Mouse (Mus musculus): ENCODE data around the gene Xpo4. TPM values are rescaled to one million over a fixed set of nuclear protein-coding genes. Genes with fewer than 3 reads are reported as not detected.

The Xpo4 gene
- polyA plus RNA-seq, 1 experiment from 2014 or later: 29.3 TPM

- 31% methylated on average over 34 of the region's 34 CpGs for WGBS
- H3K4me1 ChIP-seq: peaks cover 26% of the 10 kb centered on the region
- 0 out of 2 replicates have a peak, but pooled peaks cover 4% of the 10 kb centered on the region for H3K9me3 ChIP-seq
- 0 out of 2 replicates have a peak, but pooled peaks cover 1% of the 10 kb centered on the region for H3K36me3 ChIP-seq (replicated peaks)
- peak overlapping the region; percentile 40 for H3K4me3 ChIP-seq
- no peak for DNase-seq (ENCODE audit: extremely low spot score, low spot score)
- peak overlapping the region; percentile 58; the same call in 1 of the 2 replicates for H3K27ac ChIP-seq
- peaks cover 67% of the 10 kb centered on the region for H3K27me3 ChIP-seq (ENCODE audit: poor library complexity, severe bottlenecking)
Observed at GRCm38 (mm10) chr14:57542231-57542630, 123.0 kb downstream of the Xpo4 start.

- no peak for DNase-seq (ENCODE audit: extremely low spot score, low spot score)
- 87% methylated on average over 11 of the region's 11 CpGs for WGBS
Observed at GRCm38 (mm10) chr14:57540683-57541082, 124.5 kb downstream of the Xpo4 start.

GRCm38 (mm10) chr14:57537261-57538015 lies 127.8 kb downstream of the Xpo4 start:
- WGBS: 8% methylated on average over 16 of the region's 16 CpGs
- peaks cover 39% of the 10 kb centered on the region for H3K4me1 ChIP-seq
- 0 out of 2 replicates have a peak, but pooled peaks cover 4% of the 10 kb centered on the region for H3K9me3 ChIP-seq
- DNase-seq (ENCODE audit: extremely low spot score, low spot score): peak; percentile 39
- no peaks in the 10 kb centered on the region for H3K36me3 ChIP-seq (replicated peaks)
- H3K27me3 ChIP-seq (ENCODE audit: poor library complexity, severe bottlenecking): peaks cover 96% of the 10 kb centered on the region
- peak overlapping the region; percentile 21; the same call in 1 of the 2 replicates for H3K4me3 ChIP-seq
- 0 out of 2 replicates have a peak overlapping the region, but pooled peaks have one; percentile 12 for H3K27ac ChIP-seq

More at GRCm38 (mm10) chr14:57540683-57541082, 124.5 kb downstream of the Xpo4 start:
- H3K4me1 ChIP-seq: peaks cover 24% of the 10 kb centered on the region
- no peak overlapping the region for H3K27ac ChIP-seq
- H3K27me3 ChIP-seq (ENCODE audit: poor library complexity, severe bottlenecking): peaks cover 83% of the 10 kb centered on the region
- no peaks in the 10 kb centered on the region for H3K36me3 ChIP-seq (replicated peaks)
- H3K4me3 ChIP-seq: no peak overlapping the region
- H3K9me3 ChIP-seq: 0 out of 2 replicates have a peak, but pooled peaks cover 4% of the 10 kb centered on the region

GRCm38 (mm10) chr14:57536820-57537219 lies 128.4 kb downstream of the Xpo4 start:
- Histone ChIP-seq H3K36me3 (replicated peaks) (no peaks in the 10 kb centered on the region), H3K4me3 (peak overlapping the region; percentile 21; the same call in 1 of the 2 replicates), H3K27ac (0 out of 2 replicates have a peak overlapping the region, but pooled peaks have one; percentile 12), H3K9me3 (no peaks in the 10 kb centered on the region), H3K27me3 (ENCODE audit: poor library complexity, severe bottlenecking) (peaks cover 93% of the 10 kb centered on the region), H3K4me1 (peaks cover 33% of the 10 kb centered on the region)
- 25% methylated on average over 9 of the region's 9 CpGs for WGBS
- no peak for DNase-seq (ENCODE audit: extremely low spot score, low spot score)

GRCm38 (mm10) chr14:57535646-57536045 lies 129.6 kb downstream of the Xpo4 start:
- DNase-seq (ENCODE audit: extremely low spot score, low spot score): no peak
- H3K4me3 ChIP-seq: no peak overlapping the region
- H3K4me1 ChIP-seq: peaks cover 33% of the 10 kb centered on the region
- peaks cover 86% of the 10 kb centered on the region for H3K27me3 ChIP-seq (ENCODE audit: poor library complexity, severe bottlenecking)
- H3K27ac ChIP-seq: no peak overlapping the region
- H3K9me3 ChIP-seq: no peaks in the 10 kb centered on the region
- no peaks in the 10 kb centered on the region for H3K36me3 ChIP-seq (replicated peaks)
- WGBS: 86% methylated on average over 6 of the region's 6 CpGs

GRCm38 (mm10) chr14:57534961-57535360 lies 130.3 kb downstream of the Xpo4 start:
- H3K27ac ChIP-seq: 0 out of 2 replicates have a peak overlapping the region, but pooled peaks have one; percentile 35
- H3K27me3 ChIP-seq (ENCODE audit: poor library complexity, severe bottlenecking): peaks cover 80% of the 10 kb centered on the region
- H3K9me3 ChIP-seq: no peaks in the 10 kb centered on the region
- no peaks in the 10 kb centered on the region for H3K36me3 ChIP-seq (replicated peaks)
- no peak for DNase-seq (ENCODE audit: extremely low spot score, low spot score)
- H3K4me3 ChIP-seq: no peak overlapping the region
- peaks cover 34% of the 10 kb centered on the region for H3K4me1 ChIP-seq
- WGBS: 10% methylated on average over 8 of the region's 8 CpGs

GRCm38 (mm10) chr14:57534346-57534745 lies 130.9 kb downstream of the Xpo4 start:
- DNase-seq (ENCODE audit: extremely low spot score, low spot score): no peak
- H3K4me1 ChIP-seq: peaks cover 40% of the 10 kb centered on the region

GRCm38 (mm10) chr14:57533841-57534240 lies 131.4 kb downstream of the Xpo4 start:
- H3K4me3 ChIP-seq: no peak overlapping the region
- peaks cover 44% of the 10 kb centered on the region for H3K4me1 ChIP-seq

More at GRCm38 (mm10) chr14:57534346-57534745, 130.9 kb downstream of the Xpo4 start:
- no peaks in the 10 kb centered on the region for H3K9me3 ChIP-seq
- WGBS: 7% methylated on average over 5 of the region's 5 CpGs
- no peak overlapping the region for H3K4me3 ChIP-seq
- 0 out of 2 replicates have a peak overlapping the region, but pooled peaks have one; percentile 5 for H3K27ac ChIP-seq
- no peaks in the 10 kb centered on the region for H3K36me3 ChIP-seq (replicated peaks)
- peaks cover 80% of the 10 kb centered on the region for H3K27me3 ChIP-seq (ENCODE audit: poor library complexity, severe bottlenecking)

GRCm38 (mm10) chr14:57533214-57533613 lies 132.0 kb downstream of the Xpo4 start:
- peaks cover 43% of the 10 kb centered on the region for H3K4me1 ChIP-seq
- peaks cover 80% of the 10 kb centered on the region for H3K27me3 ChIP-seq (ENCODE audit: poor library complexity, severe bottlenecking)
- H3K27ac ChIP-seq: no peak overlapping the region
- H3K36me3 ChIP-seq (replicated peaks): no peaks in the 10 kb centered on the region
- H3K4me3 ChIP-seq: no peak overlapping the region
- WGBS: 38% methylated on average over 3 of the region's 3 CpGs
- H3K9me3 ChIP-seq: no peaks in the 10 kb centered on the region
- DNase-seq (ENCODE audit: extremely low spot score, low spot score): peak; percentile 57

More at GRCm38 (mm10) chr14:57533841-57534240, 131.4 kb downstream of the Xpo4 start:
- H3K36me3 ChIP-seq (replicated peaks): no peaks in the 10 kb centered on the region
- no peaks in the 10 kb centered on the region for H3K9me3 ChIP-seq
- H3K27me3 ChIP-seq (ENCODE audit: poor library complexity, severe bottlenecking): peaks cover 80% of the 10 kb centered on the region
- H3K27ac ChIP-seq: 0 out of 2 replicates have a peak overlapping the region, but pooled peaks have one; percentile 5
- WGBS: 17% methylated on average over 11 of the region's 11 CpGs
- no peak for DNase-seq (ENCODE audit: extremely low spot score, low spot score)

- Histone ChIP-seq H3K36me3 (replicated peaks) (no peaks in the 10 kb centered on the region), H3K27ac (no peak overlapping the region), H3K4me3 (no peak overlapping the region), H3K27me3 (ENCODE audit: poor library complexity, severe bottlenecking) (peaks cover 80% of the 10 kb centered on the region), H3K9me3 (no peaks in the 10 kb centered on the region), H3K4me1 (peaks cover 37% of the 10 kb centered on the region)
- no peak for DNase-seq (ENCODE audit: extremely low spot score, low spot score)
- WGBS: 88% methylated on average over 3 of the region's 3 CpGs
Observed at GRCm38 (mm10) chr14:57532577-57532976, 132.7 kb downstream of the Xpo4 start.

GRCm38 (mm10) chr14:57529786-57530515 lies 135.3 kb downstream of the Xpo4 start:
- WGBS: 66% methylated on average over 5 of the region's 5 CpGs
- Histone ChIP-seq H3K27ac (no peak overlapping the region), H3K36me3 (replicated peaks) (no peaks in the 10 kb centered on the region), H3K27me3 (ENCODE audit: poor library complexity, severe bottlenecking) (peaks cover 79% of the 10 kb centered on the region), H3K4me1 (peaks cover 35% of the 10 kb centered on the region), H3K9me3 (no peaks in the 10 kb centered on the region), H3K4me3 (no peak overlapping the region)
- no peak for DNase-seq (ENCODE audit: extremely low spot score, low spot score)

- H3K27ac ChIP-seq: no peak overlapping the region
Observed at GRCm38 (mm10) chr14:57529086-57529785, 136.0 kb downstream of the Xpo4 start.

More at GRCm38 (mm10) chr14:57529086-57529785, 136.0 kb downstream of the Xpo4 start:
- no peak for DNase-seq (ENCODE audit: extremely low spot score, low spot score)
- 69% methylated on average over 10 of the region's 10 CpGs for WGBS
- Histone ChIP-seq H3K36me3 (replicated peaks) (no peaks in the 10 kb centered on the region), H3K4me1 (peaks cover 34% of the 10 kb centered on the region), H3K9me3 (no peaks in the 10 kb centered on the region), H3K4me3 (no peak overlapping the region), H3K27me3 (ENCODE audit: poor library complexity, severe bottlenecking) (peaks cover 77% of the 10 kb centered on the region)

Data from forebrain, embryonic 10.5 days (tissue).